Mouse (Mus musculus): ENCODE data around the gene Phospho2.

DNA sequence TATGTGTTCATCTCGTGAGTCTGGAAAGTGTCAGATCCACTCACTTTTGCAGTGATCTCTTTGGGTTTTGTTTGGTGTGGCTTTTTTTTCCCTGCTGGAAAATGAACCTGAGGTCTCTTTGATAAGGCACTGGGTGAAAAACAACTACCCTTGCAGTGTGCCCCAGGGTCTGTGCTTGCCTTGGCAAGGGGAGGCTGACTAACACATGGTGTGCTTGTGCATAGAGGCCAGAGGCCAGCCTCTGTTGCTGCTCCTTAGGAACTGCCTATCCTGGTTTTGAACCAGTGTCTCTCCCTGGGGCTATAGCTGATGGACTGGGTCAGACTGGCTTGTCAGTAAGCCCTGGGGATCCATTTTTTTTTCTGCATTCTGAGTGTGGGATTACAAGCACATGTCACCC is 30.8 kb downstream of the Phospho2 start:
- no peak for TF ChIP-seq CTCF (IDR thresholded peaks at IDR 0.05; ENCODE audit: borderline replicate concordance, extremely low read depth, insufficient read depth, insufficient read length)
- TF ChIP-seq POLR2A (IDR thresholded peaks at IDR 0.05; ENCODE audit: borderline replicate concordance, extremely low read depth, insufficient read depth, insufficient read length, poor library complexity, severe bottlenecking) = no peak
